Mouse (Mus musculus): Measurements from ENCODE around the gene Snx10.

Gene Snx10

GRCm38 (mm10) chr6:51591844-51592243 is 68.1 kb downstream of the Snx10 start:
- DNase-seq: no peak

- peak; percentile 96 for DNase-seq
Observed at GRCm38 (mm10) chr6:51592356-51593115, 68.8 kb downstream of the Snx10 start.

- DNase-seq: no peak
Observed at GRCm38 (mm10) chr6:51593446-51594035, 69.8 kb downstream of the Snx10 start.

- no peak for DNase-seq
Observed at GRCm38 (mm10) chr6:51594516-51594915, 70.8 kb downstream of the Snx10 start.

- DNase-seq: no peak
Observed at GRCm38 (mm10) chr6:51598058-51598457, 74.4 kb downstream of the Snx10 start.

GRCm38 (mm10) chr6:51600412-51600811 is 76.7 kb downstream of the Snx10 start:
- DNase-seq: no peak

GRCm38 (mm10) chr6:51602341-51602740 is 78.6 kb downstream of the Snx10 start:
- DNase-seq: no peak

GRCm38 (mm10) chr6:51603691-51604090 is 80.0 kb downstream of the Snx10 start:
- DNase-seq: no peak

GRCm38 (mm10) chr6:51606245-51606644 is 82.5 kb downstream of the Snx10 start:
- no peak for DNase-seq

- no peak for DNase-seq
Observed at GRCm38 (mm10) chr6:51606803-51607202, 83.1 kb downstream of the Snx10 start.

GRCm38 (mm10) chr6:51611621-51612020 is 87.9 kb downstream of the Snx10 start:
- DNase-seq: no peak

GRCm38 (mm10) chr6:51612371-51613051 is 88.8 kb downstream of the Snx10 start:
- DNase-seq: peak; percentile 68

GRCm38 (mm10) chr6:51613661-51614060 is 90.0 kb downstream of the Snx10 start:
- DNase-seq: no peak

- no peak for DNase-seq
Observed at GRCm38 (mm10) chr6:51626843-51627242, 103.1 kb downstream of the Snx10 start.

- DNase-seq: no peak
Observed at GRCm38 (mm10) chr6:51629671-51630070, 106.0 kb downstream of the Snx10 start.

GRCm38 (mm10) chr6:51630184-51630583 is 106.5 kb downstream of the Snx10 start:
- no peak for DNase-seq

GRCm38 (mm10) chr6:51632928-51633662 is 109.4 kb downstream of the Snx10 start:
- DNase-seq: no peak

GRCm38 (mm10) chr6:51633663-51634362 is 110.1 kb downstream of the Snx10 start:
- DNase-seq: no peak

GRCm38 (mm10) chr6:51636019-51636568 is 112.4 kb downstream of the Snx10 start:
- no peak for DNase-seq

All from right cerebral cortex, postnatal 4 days (tissue).